Mouse (Mus musculus): Measurements from ENCODE around the gene Amhr2. TPM values are rescaled to one million over a fixed set of nuclear protein-coding genes. Genes with fewer than 3 reads are reported as not detected.

The Amhr2 gene
- polyA plus RNA-seq, 1 experiment from 2014 or later: 0.10 TPM

GRCm38 (mm10) chr15:102499370-102499769 is 54.2 kb downstream of the Amhr2 start:
- H3K4me1 ChIP-seq: no peaks in the 10 kb centered on the region
- 81% methylated on average over 3 of the region's 3 CpGs for WGBS
- H3K36me3 ChIP-seq: peaks cover 99% of the 10 kb centered on the region
- no peaks in the 10 kb centered on the region for H3K27me3 ChIP-seq (ENCODE audit: low read depth, poor library complexity, severe bottlenecking)
- H3K27ac ChIP-seq (replicated peaks): no peak overlapping the region
- H3K9me3 ChIP-seq (replicated peaks): no peaks in the 10 kb centered on the region
- no peak for DNase-seq (ENCODE audit: low spot score)
- H3K4me3 ChIP-seq: no peak overlapping the region

- DNase-seq (ENCODE audit: low spot score): no peak
- H3K36me3 ChIP-seq: peaks cover 99% of the 10 kb centered on the region
- H3K27me3 ChIP-seq (ENCODE audit: low read depth, poor library complexity, severe bottlenecking): no peaks in the 10 kb centered on the region
- WGBS: 91% methylated on average over 6 of the region's 6 CpGs
- H3K4me3 ChIP-seq: no peak overlapping the region
- H3K9me3 ChIP-seq (replicated peaks): no peaks in the 10 kb centered on the region
- no peak overlapping the region for H3K27ac ChIP-seq (replicated peaks)
- H3K4me1 ChIP-seq: no peaks in the 10 kb centered on the region
These were observed 54.7 kb downstream of the Amhr2 start for GRCm38 (mm10) chr15:102499851-102500250.

GRCm38 (mm10) chr15:102500479-102500878 is 55.3 kb downstream of the Amhr2 start:
- Histone ChIP-seq H3K36me3 (peaks cover 99% of the 10 kb centered on the region), H3K4me3 (no peak overlapping the region), H3K9me3 (replicated peaks) (no peaks in the 10 kb centered on the region), H3K27me3 (ENCODE audit: low read depth, poor library complexity, severe bottlenecking) (no peaks in the 10 kb centered on the region), H3K27ac (replicated peaks) (no peak overlapping the region), H3K4me1 (no peaks in the 10 kb centered on the region)
- WGBS: 90% methylated on average over 5 of the region's 5 CpGs
- DNase-seq (ENCODE audit: low spot score): no peak

- 92% methylated on average over 19 of the region's 19 CpGs for WGBS
- Histone ChIP-seq H3K36me3 (peaks cover 98% of the 10 kb centered on the region), H3K4me1 (no peaks in the 10 kb centered on the region), H3K27me3 (ENCODE audit: low read depth, poor library complexity, severe bottlenecking) (no peaks in the 10 kb centered on the region), H3K4me3 (no peak overlapping the region), H3K27ac (replicated peaks) (no peak overlapping the region), H3K9me3 (replicated peaks) (no peaks in the 10 kb centered on the region)
- no peak for DNase-seq (ENCODE audit: low spot score)
These were observed 56.1 kb downstream of the Amhr2 start for GRCm38 (mm10) chr15:102501084-102501814.

- no peaks in the 10 kb centered on the region for H3K4me1 ChIP-seq
- no peak for DNase-seq (ENCODE audit: low spot score)
- H3K36me3 ChIP-seq: peaks cover 92% of the 10 kb centered on the region
- H3K4me3 ChIP-seq: no peak overlapping the region
- no peak overlapping the region for H3K27ac ChIP-seq (replicated peaks)
- WGBS: 86% methylated on average over 9 of the region's 9 CpGs
- H3K9me3 ChIP-seq (replicated peaks): no peaks in the 10 kb centered on the region
- H3K27me3 ChIP-seq (ENCODE audit: low read depth, poor library complexity, severe bottlenecking): no peaks in the 10 kb centered on the region
These were observed 57.2 kb downstream of the Amhr2 start for GRCm38 (mm10) chr15:102502254-102502840.

GRCm38 (mm10) chr15:102503447-102503846 is 58.3 kb downstream of the Amhr2 start, which contains the start of gene Gm10337:
Gene Gm10337 (plus strand): TSS chr15:102503722.
- 93% methylated on average over 1 of the region's 1 CpGs for WGBS
- H3K27me3 ChIP-seq (ENCODE audit: low read depth, poor library complexity, severe bottlenecking): no peaks in the 10 kb centered on the region
- H3K27ac ChIP-seq (replicated peaks): no peak within 1 kb of the TSS
- H3K36me3 ChIP-seq: peaks cover 90% of the 10 kb centered on the region
- no peak within 1 kb of the TSS for H3K4me3 ChIP-seq
- no peaks in the 10 kb centered on the region for H3K9me3 ChIP-seq (replicated peaks)
- no peaks in the 10 kb centered on the region for H3K4me1 ChIP-seq
- no peak for DNase-seq (ENCODE audit: low spot score)

Other genes starting within 250 kb of the Amhr2 start
- 63.0 and 72.4 TPM in 2 replicates for gene Zfp740, start 242.1 kb upstream of the Amhr2 start, polyA plus RNA-seq (2016; fragmentation: Nextera tagmentation; extraction: Ambion mirVana)
- gene Csad, start 240.6 kb upstream of the Amhr2 start, polyA plus RNA-seq (2016; fragmentation: Nextera tagmentation; extraction: Ambion mirVana): 32.8 and 38.8 TPM in 2 replicates
- gene Itgb7, start 213.4 kb upstream of the Amhr2 start, polyA plus RNA-seq (2016; fragmentation: Nextera tagmentation; extraction: Ambion mirVana): 0.31 and 0.56 TPM in 2 replicates
- 14.3 and 16.2 TPM in 2 replicates for gene Rarg, start 187.8 kb upstream of the Amhr2 start, polyA plus RNA-seq (2016; fragmentation: Nextera tagmentation; extraction: Ambion mirVana)
- 0.35 and 0.41 TPM in 2 replicates for gene Gm9918, start 174.8 kb upstream of the Amhr2 start, polyA plus RNA-seq (2016; fragmentation: Nextera tagmentation; extraction: Ambion mirVana)
- gene Mfsd5, start 165.9 kb upstream of the Amhr2 start, polyA plus RNA-seq (2016; fragmentation: Nextera tagmentation; extraction: Ambion mirVana): 59.2 and 63.2 TPM in 2 replicates
- 47.4 and 54.4 TPM in 2 replicates for gene Espl1, start 149.1 kb upstream of the Amhr2 start, polyA plus RNA-seq (2016; fragmentation: Nextera tagmentation; extraction: Ambion mirVana)
- gene Pfdn5, start 119.3 kb upstream of the Amhr2 start, polyA plus RNA-seq (2016; fragmentation: Nextera tagmentation; extraction: Ambion mirVana): 335 and 345 TPM in 2 replicates
- 125 and 134 TPM in 2 replicates for gene Myg1, start 113.7 kb upstream of the Amhr2 start, polyA plus RNA-seq (2016; fragmentation: Nextera tagmentation; extraction: Ambion mirVana)
- 115 and 128 TPM in 2 replicates for gene Aaas, start 94.6 kb upstream of the Amhr2 start, polyA plus RNA-seq (2016; fragmentation: Nextera tagmentation; extraction: Ambion mirVana)
- gene Sp7, start 78.2 kb upstream of the Amhr2 start, polyA plus RNA-seq (2016; fragmentation: Nextera tagmentation; extraction: Ambion mirVana): 0.59 and 0.66 TPM in 2 replicates
- 7.9 and 8.9 TPM in 2 replicates for gene Sp1, start 39.2 kb upstream of the Amhr2 start, polyA plus RNA-seq (2016; fragmentation: Nextera tagmentation; extraction: Ambion mirVana)
- 75.7 and 82.3 TPM in 2 replicates for gene Prr13, start 13.7 kb downstream of the Amhr2 start, polyA plus RNA-seq (2016; fragmentation: Nextera tagmentation; extraction: Ambion mirVana)
- gene Pcbp2, start 25.2 kb downstream of the Amhr2 start, polyA plus RNA-seq (2016; fragmentation: Nextera tagmentation; extraction: Ambion mirVana): 194 and 201 TPM in 2 replicates
- gene Gm10337, start 58.4 kb downstream of the Amhr2 start, polyA plus RNA-seq (2016; fragmentation: Nextera tagmentation; extraction: Ambion mirVana): 3.5 TPM in 1 of 2 replicates, not detected in the other
- gene Map3k12, start 71.7 kb downstream of the Amhr2 start, polyA plus RNA-seq (2016; fragmentation: Nextera tagmentation; extraction: Ambion mirVana): 23.4 and 31.8 TPM in 2 replicates
- gene Tarbp2, start 72.8 kb downstream of the Amhr2 start, polyA plus RNA-seq (2016; fragmentation: Nextera tagmentation; extraction: Ambion mirVana): 133 and 143 TPM in 2 replicates
- 2.0 and 2.9 TPM in 2 replicates for gene Npff, start 79.6 kb downstream of the Amhr2 start, polyA plus RNA-seq (2016; fragmentation: Nextera tagmentation; extraction: Ambion mirVana)
- not detected in 2 replicates for gene Gm28047, start 179.7 kb downstream of the Amhr2 start, polyA plus RNA-seq (2016; fragmentation: Nextera tagmentation; extraction: Ambion mirVana)
- 14.9 and 21.8 TPM in 2 replicates for gene Atf7, start 180.1 kb downstream of the Amhr2 start, polyA plus RNA-seq (2016; fragmentation: Nextera tagmentation; extraction: Ambion mirVana)
- 62.3 and 73.7 TPM in 2 replicates for gene Atp5g2, start 227.0 kb downstream of the Amhr2 start, polyA plus RNA-seq (2016; fragmentation: Nextera tagmentation; extraction: Ambion mirVana)

All from midbrain, embryonic 10.5 days (tissue).